Mouse (Mus musculus) midbrain, embryonic 10.5 days (tissue): ENCODE measurements around the gene 1700001O22Rik. TPM values are rescaled to one million over a fixed set of nuclear protein-coding genes. Genes with fewer than 3 reads are reported as not detected.

Source experiments
- DNase-seq: peaks from one replicate; pipeline ENCODE4 v3.0.0-alpha.2; 2017; ENCODE audit warnings: low spot score
- H3K27ac ChIP-seq: fragments of 300-500 bp; sonication (generic); replicated peaks from 2 replicates; pipeline ENCODE4 v1.5.1; 2016; ENCODE audit warnings: mild to moderate bottlenecking
- H3K27me3 ChIP-seq: fragments of 300-500 bp; sonication (generic); 2 replicates; pipeline ENCODE4 v1.6.1; 2016; ENCODE audit warnings: low read depth, mild to moderate bottlenecking; ENCODE audit not compliant: poor library complexity, severe bottlenecking
- H3K36me3 ChIP-seq: fragments of 300-500 bp; sonication (generic); 2 replicates; pipeline ENCODE4 v1.6.1; 2016; ENCODE audit warnings: mild to moderate bottlenecking, moderate library complexity
- H3K4me1 ChIP-seq: fragments of 300-500 bp; sonication (generic); 2 replicates; pipeline ENCODE4 v1.6.1; 2016
- H3K4me3 ChIP-seq: fragments of 300-500 bp; sonication (generic); 2 replicates; pipeline ENCODE4 v1.5.1; 2016; ENCODE audit warnings: mild to moderate bottlenecking, moderate library complexity
- H3K9me3 ChIP-seq: fragments of 300-500 bp; sonication (generic); replicated peaks from 2 replicates; pipeline ENCODE4 v1.6.1; 2016; ENCODE audit warnings: mild to moderate bottlenecking
- WGBS: fragments of 180-500 bp; shearing (Covaris S2); methylation state at CpG from one replicate; pipeline ENCODE4 v1.1.7; 2016; 5-methylcytosine and 5-hydroxymethylcytosine counted together
- polyA plus RNA-seq: library from polyadenylated mRNA; unstranded; fragments of >200 nt; fragmentation: Nextera tagmentation; extraction: Ambion mirVana; gene quantifications from 2 replicates; pipeline ENCODE4 v1.2.1, GENCODE M21; 2016

1700001O22Rik gene
- 3.5 and 4.0 TPM in 2 replicates for polyA plus RNA-seq

- Histone ChIP-seq H3K27me3 (peaks cover 72% of the 10 kb centered on the region), H3K36me3 (no peaks in the 10 kb centered on the region), H3K9me3 (no peaks in the 10 kb centered on the region), H3K4me3 (no peak within 1 kb of the TSS), H3K27ac (no peak within 1 kb of the TSS), H3K4me1 (peaks cover 42% of the 10 kb centered on the region)
- no peak for DNase-seq
- WGBS = 86% methylated on average over 3 of the region's 3 CpGs
Observed at GRCm38 (mm10) chr2:30803604-30804003, at the start of gene 1700001O22Rik. Gene 1700001O22Rik, minus strand, starts transcription at chr2:30803661.

DNA sequence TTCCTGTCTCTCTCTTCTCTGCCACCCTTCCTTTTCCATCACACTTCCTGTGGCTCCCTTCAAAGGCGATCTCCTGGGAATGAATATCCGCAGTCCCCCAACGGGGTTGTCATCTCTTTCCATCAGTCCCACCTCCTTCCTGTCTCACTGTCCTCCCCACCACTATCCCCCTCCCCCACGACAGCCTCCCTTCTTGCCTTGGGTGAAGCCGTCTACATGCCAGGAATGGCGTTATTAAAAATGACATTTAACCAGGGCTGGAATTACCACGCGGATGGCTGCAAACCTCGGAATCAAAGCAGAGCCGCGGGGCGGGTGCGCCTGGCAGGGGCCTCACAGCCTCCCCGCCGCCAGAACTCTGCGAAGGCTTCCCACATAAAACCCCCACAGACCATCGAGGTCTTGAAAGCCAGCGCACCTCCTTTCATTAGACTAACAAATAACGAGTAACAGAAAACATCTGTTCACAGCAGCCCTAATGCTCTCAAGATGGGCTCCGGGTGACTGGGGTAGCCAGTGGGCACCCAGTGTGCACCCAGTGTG is 49.4 kb upstream of the 1700001O22Rik start:
- Histone ChIP-seq H3K9me3 (no peaks in the 10 kb centered on the region), H3K27me3 (no peaks in the 10 kb centered on the region), H3K4me1 (peaks cover 53% of the 10 kb centered on the region), H3K4me3 (no peak overlapping the region), H3K36me3 (no peaks in the 10 kb centered on the region), H3K27ac (no peak overlapping the region; the same call in 1 of the 2 replicates)
- DNase-seq = no peak
- WGBS = 51% methylated on average over 20 of the region's 20 CpGs

- peaks cover 58% of the 10 kb centered on the region for H3K4me1 ChIP-seq
- no peak overlapping the region for H3K4me3 ChIP-seq
- 64% methylated on average over 6 of the region's 6 CpGs for WGBS
Observed at GRCm38 (mm10) chr2:30850581-30850980, 47.1 kb upstream of the 1700001O22Rik start.

GRCm38 (mm10) chr2:30848184-30848583 is 44.7 kb upstream of the 1700001O22Rik start:
- Histone ChIP-seq H3K4me1 (peaks cover 50% of the 10 kb centered on the region), H3K27ac (no peak overlapping the region), H3K36me3 (no peaks in the 10 kb centered on the region), H3K9me3 (no peaks in the 10 kb centered on the region), H3K27me3 (peaks cover 39% of the 10 kb centered on the region), H3K4me3 (no peak overlapping the region)
- DNase-seq = no peak
- 69% methylated on average over 8 of the region's 8 CpGs for WGBS

More at GRCm38 (mm10) chr2:30850581-30850980, 47.1 kb upstream of the 1700001O22Rik start:
- no peak for DNase-seq
- Histone ChIP-seq H3K27me3 (peaks cover 17% of the 10 kb centered on the region), H3K36me3 (no peaks in the 10 kb centered on the region), H3K9me3 (no peaks in the 10 kb centered on the region), H3K27ac (no peak overlapping the region)

GRCm38 (mm10) chr2:30846723-30847122 is 43.3 kb upstream of the 1700001O22Rik start:
- no peaks in the 10 kb centered on the region for H3K36me3 ChIP-seq
- no peak overlapping the region for H3K27ac ChIP-seq
- peak overlapping the region; percentile 76 for H3K4me3 ChIP-seq
- WGBS = 47% methylated on average over 6 of the region's 6 CpGs
- DNase-seq = no peak
- peaks cover 38% of the 10 kb centered on the region for H3K4me1 ChIP-seq
- H3K9me3 ChIP-seq = no peaks in the 10 kb centered on the region
- peaks cover 39% of the 10 kb centered on the region for H3K27me3 ChIP-seq

- Histone ChIP-seq H3K36me3 (no peaks in the 10 kb centered on the region), H3K9me3 (no peaks in the 10 kb centered on the region), H3K27ac (peak overlapping the region; percentile 86; the same call in 1 of the 2 replicates), H3K27me3 (peaks cover 39% of the 10 kb centered on the region), H3K4me1 (peaks cover 38% of the 10 kb centered on the region), H3K4me3 (peak overlapping the region; percentile 76)
- no peak for DNase-seq
- WGBS = 73% methylated on average over 8 of the region's 8 CpGs
Observed at GRCm38 (mm10) chr2:30846236-30846635, 42.8 kb upstream of the 1700001O22Rik start.

GRCm38 (mm10) chr2:30845152-30846070 is 42.0 kb upstream of the 1700001O22Rik start:
- Histone ChIP-seq H3K27ac (peak overlapping the region; percentile 86), H3K36me3 (no peaks in the 10 kb centered on the region), H3K4me3 (peak overlapping the region; percentile 76), H3K4me1 (peaks cover 29% of the 10 kb centered on the region), H3K27me3 (peaks cover 39% of the 10 kb centered on the region), H3K9me3 (no peaks in the 10 kb centered on the region)
- DNase-seq = peak; percentile 54
- WGBS = 2% methylated on average over 80 of the region's 80 CpGs

DNA sequence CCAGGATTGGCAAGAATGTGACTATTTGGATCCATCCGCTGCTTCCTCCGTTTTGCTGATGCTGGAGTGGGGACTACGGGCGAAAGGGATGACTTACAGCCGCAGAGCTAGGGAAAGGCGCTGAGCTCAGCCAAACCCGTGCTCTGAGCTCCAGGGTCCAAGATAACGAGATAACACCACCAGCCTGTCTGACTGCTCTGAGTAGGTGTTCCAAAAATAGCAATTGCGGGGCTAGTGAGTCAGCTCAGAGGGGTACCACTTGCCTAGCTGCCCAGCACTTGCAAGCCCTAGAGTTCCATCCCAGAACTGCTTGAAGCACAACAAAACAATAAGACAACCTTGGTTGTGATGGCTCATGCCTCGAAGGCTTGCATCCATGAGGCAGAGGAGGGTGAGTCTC is 39.2 kb upstream of the 1700001O22Rik start:
- no peak for DNase-seq
- no peak overlapping the region for H3K4me3 ChIP-seq
- H3K27me3 ChIP-seq = peaks cover 39% of the 10 kb centered on the region
- H3K36me3 ChIP-seq = no peaks in the 10 kb centered on the region
- H3K4me1 ChIP-seq = peaks cover 24% of the 10 kb centered on the region
- no peaks in the 10 kb centered on the region for H3K9me3 ChIP-seq
- H3K27ac ChIP-seq = no peak overlapping the region
- 65% methylated on average over 10 of the region's 10 CpGs for WGBS

DNA sequence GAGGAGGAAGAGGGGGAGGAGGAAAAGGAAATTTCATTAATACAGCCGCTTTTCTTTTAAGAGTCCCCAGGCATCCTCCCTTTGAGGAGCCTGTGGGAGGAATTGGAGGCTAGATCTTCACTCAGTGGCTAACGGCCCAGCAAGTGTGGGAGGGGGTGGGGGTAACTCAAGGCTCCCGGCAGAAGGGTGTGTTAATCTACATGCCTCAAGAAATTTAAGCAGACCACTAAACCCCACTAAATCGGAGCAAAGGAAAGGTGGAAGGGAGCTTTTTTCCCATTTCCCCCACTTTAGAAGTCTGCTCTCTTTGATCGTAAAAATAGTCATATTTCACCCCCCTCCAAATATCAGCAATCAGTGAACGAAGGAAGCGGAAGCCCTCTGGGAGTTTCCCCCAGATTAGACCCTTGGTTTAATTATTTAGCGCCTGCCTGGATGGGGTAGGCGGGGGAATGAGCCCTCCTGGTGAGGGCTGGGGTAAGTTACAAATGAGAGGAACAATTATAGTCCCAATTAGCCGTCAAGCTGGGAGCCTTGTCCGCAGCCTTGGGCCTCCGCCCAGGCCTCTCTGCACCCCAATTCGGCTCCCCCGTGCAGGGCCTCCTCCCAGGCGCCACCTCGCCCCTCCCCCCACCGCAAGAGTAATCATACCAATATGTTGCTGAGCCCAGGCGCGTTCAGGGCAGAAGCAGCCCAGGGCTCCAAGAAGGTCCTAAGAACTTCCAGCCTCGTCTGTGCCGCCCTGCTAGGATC is 33.0 kb upstream of the 1700001O22Rik start:
- no peak for DNase-seq
- 19% methylated on average over 21 of the region's 21 CpGs for WGBS
- Histone ChIP-seq H3K9me3 (no peaks in the 10 kb centered on the region), H3K27ac (0 out of 2 replicates have a peak overlapping the region, but pooled peaks have one; percentile 33), H3K27me3 (no peaks in the 10 kb centered on the region), H3K4me1 (peaks cover 32% of the 10 kb centered on the region), H3K36me3 (no peaks in the 10 kb centered on the region), H3K4me3 (no peak overlapping the region)

DNA sequence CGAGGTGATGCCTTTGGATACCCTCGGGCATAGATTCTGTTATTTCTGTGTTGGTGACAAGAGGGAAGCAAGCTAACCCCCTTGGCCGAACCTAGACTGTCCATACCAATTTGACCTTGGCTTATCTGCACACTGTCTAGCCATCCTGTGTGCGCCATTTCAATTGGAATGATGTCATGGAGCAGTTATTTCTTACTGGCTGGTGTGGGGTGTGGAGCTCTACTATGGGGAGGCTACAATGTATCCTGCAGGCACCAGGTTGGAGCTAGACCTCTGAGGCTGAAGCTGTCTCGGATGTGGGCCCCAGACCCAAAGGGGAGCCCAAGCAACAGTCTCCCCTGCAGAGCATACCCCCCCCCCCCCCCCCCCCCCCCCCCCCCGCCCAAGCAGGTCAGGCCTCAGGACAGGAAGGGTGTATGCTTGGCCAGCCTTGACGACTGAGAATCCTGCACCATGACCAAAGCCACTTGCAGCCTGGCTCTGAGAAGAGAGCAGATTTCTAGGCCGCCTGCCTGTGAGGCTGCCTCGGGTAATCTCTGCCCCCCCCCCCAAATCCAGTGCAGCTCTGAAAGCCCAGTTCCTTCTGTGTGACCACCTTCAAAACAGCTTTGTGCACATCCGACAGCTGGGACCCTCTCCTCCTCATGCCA is 31.0 kb upstream of the 1700001O22Rik start, which contains the start of gene Prrx2:
Prrx2 (plus strand) TSS at position 600 of the 650 bp plus-strand sequence.
- Histone ChIP-seq H3K27ac (no peak within 1 kb of the TSS; the same call in 1 of the 2 replicates), H3K9me3 (no peaks in the 10 kb centered on the region), H3K27me3 (no peaks in the 10 kb centered on the region), H3K36me3 (no peaks in the 10 kb centered on the region), H3K4me3 (no peak within 1 kb of the TSS), H3K4me1 (peaks cover 41% of the 10 kb centered on the region)
- 71% methylated on average over 8 of the region's 10 CpGs for WGBS
- no peak for DNase-seq

DNA sequence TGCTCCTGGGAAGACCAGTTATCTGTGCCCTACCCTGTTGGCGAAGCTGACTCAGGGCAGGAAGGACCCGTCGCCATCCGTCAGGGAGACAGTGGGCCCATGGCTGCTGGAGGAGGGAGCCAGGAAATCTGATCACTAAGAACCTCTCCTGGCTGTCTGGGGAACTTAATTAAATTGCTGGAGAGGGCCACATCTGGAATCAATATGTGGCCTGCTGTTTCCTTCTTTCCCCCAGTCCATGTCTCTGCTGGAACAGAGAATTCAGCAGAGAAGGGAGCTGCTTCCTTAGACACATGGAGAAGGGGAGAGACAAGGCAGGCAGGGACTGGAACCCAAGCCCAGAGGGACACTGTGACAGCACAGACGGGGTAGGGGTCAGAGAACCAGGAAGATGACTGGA is 30.2 kb upstream of the 1700001O22Rik start:
- Histone ChIP-seq H3K9me3 (no peaks in the 10 kb centered on the region), H3K36me3 (no peaks in the 10 kb centered on the region), H3K4me1 (peaks cover 41% of the 10 kb centered on the region), H3K27ac (no peak overlapping the region; the same call in 1 of the 2 replicates), H3K4me3 (no peak overlapping the region), H3K27me3 (no peaks in the 10 kb centered on the region)
- WGBS = 61% methylated on average over 5 of the region's 5 CpGs
- DNase-seq = no peak

- peak within 1 kb of the TSS; percentile 10; the same call in 1 of the 2 replicates for H3K27ac ChIP-seq
Observed at GRCm38 (mm10) chr2:30830283-30830795, 26.9 kb upstream of the 1700001O22Rik start, which contains the start of gene Asb6. Gene Asb6, minus strand, starts transcription at chr2:30830333.

More at GRCm38 (mm10) chr2:30830283-30830795, 26.9 kb upstream of the 1700001O22Rik start, which contains the start of gene Asb6:
- no peak within 1 kb of the TSS for H3K4me3 ChIP-seq
- no peaks in the 10 kb centered on the region for H3K9me3 ChIP-seq
- WGBS = 6% methylated on average over 4 of the region's 4 CpGs
- H3K36me3 ChIP-seq = peaks cover 15% of the 10 kb centered on the region
- no peak for DNase-seq
- H3K4me1 ChIP-seq = peaks cover 49% of the 10 kb centered on the region
- no peaks in the 10 kb centered on the region for H3K27me3 ChIP-seq
